Mouse (Mus musculus) spleen, postnatal 14 days (tissue): ENCODE data around the gene 2310033P09Rik.

Source experiments
- DNase-seq, 2 experiments: peaks; one replicate each; pipeline ENCODE4 v3.0.0; 2021 to 2022; ENCODE audit warnings: low spot score in 2 of 2

Gene 2310033P09Rik

DNA sequence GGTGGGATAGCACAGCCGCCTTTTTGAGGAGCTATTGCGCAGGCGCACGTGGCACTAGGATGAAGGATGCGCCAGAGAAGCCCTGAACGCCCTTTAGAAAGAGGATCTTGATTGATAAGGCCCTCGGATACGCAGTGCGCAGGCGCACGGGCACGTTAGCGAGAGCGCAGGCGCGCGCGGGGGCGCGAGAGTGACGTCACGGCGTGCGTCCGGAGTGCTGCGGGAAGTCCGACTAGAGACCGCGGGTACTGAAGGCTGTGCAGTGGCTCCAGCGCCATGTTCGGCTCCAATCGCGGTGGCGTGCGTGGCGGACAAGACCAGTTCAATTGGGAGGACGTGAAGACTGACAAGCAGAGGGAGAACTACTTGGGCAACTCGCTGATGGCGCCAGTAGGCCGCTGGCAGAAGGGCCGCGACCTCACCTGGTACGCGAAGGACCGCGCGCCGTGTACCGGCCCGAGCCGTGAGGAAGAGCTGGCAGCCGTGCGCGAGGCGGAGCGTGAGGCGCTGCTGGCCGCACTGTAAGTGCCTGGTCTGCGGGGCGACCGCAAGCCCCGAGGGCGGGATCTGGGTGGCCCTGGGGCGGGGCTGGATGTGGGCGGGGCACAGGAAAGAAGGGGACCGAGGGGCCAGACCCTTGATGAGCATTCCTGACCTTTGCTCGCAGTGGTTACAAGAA, at the start of gene 2310033P09Rik:
Gene 2310033P09Rik (plus strand): TSS at position 169 of the 679 bp plus-strand sequence.
- DNase-seq: peak; percentile 85 to 89

DNA sequence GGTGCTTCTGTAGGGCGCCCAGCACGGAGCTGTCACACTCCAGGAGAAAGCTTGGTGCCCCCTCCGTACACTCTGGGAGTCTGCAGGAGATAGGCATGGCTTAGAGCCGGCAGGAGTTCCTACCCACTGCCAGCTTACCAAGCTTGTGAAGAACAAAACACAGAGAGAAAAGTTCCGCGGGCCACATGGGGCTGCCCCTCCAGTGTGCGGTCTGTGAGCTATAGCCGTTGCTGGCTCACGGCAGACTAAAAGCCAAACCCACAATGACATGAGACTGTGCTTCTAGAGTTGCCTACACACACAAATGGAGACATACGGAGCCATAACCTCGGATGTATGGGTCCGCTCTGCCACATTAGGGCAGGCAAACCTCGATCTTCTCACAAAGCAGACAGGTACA, 49.0 kb upstream of the 2310033P09Rik start:
- DNase-seq: no peak

DNA sequence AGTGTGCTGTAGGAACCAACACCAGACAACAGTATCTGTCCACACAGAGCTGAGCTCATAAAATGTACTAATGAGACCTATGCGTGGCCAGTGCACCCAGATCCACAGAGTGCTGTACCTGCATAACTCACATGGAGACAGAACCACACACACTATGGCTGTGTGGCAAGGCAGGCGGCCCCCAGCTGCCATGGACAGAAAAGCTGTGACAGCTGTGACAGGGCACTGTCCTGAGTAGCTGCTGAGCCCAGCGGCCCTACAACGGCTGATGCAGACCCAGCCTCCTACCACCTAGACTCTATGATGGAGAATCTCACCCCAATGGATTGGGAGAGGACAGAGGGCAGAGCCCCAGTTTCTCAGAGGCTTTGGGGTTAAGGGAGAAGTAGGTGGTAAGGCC, 48.6 kb upstream of the 2310033P09Rik start:
- DNase-seq: no peak

DNA sequence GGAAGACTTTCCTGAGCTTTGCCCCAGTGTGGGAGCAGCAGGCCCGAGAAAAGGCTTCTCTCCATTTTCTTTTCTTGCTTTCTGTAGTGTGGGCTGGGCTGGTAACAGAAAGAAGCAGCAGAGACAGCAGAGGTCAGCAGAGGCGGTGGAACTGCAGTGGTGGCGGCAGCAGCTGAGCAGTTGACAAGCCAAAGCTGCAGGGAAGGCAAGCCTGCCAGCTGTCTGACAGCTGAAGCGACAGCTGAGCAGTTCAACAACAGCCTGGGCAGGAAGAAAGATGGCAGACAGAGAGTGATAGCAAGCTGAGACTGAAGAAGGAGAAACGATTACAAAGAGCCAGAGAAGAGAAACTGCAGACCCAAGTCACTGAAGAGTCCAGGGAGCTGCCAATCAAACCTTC, 46.7 kb upstream of the 2310033P09Rik start:
- DNase-seq: no peak

DNA sequence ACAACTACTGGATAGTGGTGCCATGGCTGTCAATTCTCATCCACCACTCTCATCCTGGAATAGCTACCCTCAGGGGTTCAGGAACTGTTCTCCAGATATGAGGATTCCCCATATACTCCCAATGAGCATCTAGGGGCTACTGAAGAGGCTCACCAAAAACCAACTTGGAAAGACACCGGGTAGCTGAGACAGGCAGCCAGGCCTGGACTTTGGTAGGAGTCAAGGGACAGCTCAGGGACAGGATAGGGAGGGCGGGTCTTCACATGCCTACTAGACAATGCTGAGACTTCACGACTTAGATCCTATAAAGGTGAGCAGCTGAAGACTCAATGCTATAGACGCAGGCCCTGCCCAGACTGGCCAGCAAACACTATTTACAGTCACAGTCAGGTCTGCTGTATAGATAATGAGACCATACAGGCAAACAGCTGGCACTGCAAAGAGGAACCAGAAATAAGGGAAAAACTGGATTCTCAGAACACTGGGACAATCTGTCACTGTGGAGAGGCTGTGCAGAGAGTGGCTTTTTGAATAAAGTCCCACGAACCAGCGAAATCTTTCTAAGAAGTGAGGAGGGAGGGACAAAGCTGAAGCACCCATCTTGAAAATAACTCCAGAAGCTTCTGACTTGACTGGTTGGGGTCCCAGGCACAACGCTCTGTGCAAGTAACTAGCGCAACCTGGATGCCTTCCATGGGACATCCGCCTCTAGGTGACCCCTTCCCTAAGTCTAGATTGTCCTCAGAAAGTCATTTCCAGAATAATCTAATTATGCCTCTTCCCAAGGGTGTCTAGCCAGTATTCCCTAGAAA, 45.5 kb upstream of the 2310033P09Rik start:
- no peak for DNase-seq

DNA sequence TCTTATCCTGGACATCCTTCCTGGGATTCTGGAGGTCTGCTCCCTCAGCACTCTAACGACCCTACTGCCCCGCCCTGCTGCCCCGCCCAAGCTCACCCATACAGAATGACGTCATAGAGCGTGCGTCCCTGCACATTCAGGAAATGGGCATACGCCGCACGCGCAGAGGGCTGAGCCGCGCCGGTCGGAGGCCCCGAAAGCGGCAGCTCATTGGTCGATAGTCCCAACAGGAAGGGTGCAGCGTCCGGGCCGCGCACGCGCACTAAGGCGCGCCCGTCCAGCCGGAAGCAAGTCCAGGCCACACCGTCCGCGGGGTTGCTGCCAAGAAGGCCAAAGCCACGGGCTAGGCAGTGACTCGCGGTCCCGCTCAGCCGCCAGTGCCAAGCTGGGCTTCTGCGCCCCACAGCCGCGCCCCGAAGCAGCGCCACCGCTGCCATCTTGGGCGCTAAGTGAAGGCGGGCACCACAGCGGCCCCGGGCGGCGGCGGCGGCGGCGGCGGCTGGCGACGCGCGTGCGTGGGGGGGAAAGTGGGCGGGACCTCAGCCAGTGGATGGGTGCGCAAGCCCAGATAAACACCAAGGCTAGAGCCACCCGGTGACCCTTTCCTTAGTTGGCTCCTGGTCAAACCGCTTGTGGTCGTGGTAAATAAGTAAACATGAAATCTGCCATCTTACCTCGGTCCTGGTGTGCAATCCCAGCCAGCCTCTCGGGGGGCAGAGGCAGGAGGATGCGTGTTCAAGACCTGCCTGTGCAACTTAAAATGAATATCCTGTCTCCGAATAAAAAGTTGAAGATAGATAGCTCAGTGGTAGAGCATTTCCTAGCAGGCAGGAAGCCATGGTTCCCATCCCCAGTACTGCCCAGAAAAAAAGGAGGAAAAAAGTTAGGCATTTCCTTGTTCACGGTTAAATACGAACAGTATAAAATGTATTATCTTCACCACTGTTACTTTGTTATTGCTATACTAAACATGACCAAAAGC, 44.6 kb upstream of the 2310033P09Rik start, which contains the start of gene Iba57:
Gene Iba57 (minus strand): TSS at position 485 of the 982 bp plus-strand sequence.
- DNase-seq: peak; percentile 92 to 94

DNA sequence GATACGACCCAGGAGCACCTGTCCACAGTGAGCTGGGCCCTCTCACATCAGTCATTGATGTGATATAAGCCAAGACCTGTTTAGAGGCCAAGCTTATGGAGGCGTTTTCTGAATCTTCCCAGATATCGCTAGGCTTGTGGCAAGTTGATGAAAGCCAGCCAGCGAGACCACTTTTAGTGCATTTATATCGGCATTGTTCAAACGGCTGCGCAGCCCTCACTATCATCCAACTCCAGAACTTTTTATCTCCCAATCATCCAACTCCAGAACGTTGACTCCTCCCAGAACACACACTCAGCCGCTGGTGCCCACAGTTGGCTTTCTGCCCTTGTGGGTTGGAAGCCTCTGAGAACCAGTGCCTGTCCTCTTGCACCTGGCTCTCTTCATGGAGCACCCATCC, 43.7 kb upstream of the 2310033P09Rik start:
- DNase-seq: peak; percentile 65 to 68

DNA sequence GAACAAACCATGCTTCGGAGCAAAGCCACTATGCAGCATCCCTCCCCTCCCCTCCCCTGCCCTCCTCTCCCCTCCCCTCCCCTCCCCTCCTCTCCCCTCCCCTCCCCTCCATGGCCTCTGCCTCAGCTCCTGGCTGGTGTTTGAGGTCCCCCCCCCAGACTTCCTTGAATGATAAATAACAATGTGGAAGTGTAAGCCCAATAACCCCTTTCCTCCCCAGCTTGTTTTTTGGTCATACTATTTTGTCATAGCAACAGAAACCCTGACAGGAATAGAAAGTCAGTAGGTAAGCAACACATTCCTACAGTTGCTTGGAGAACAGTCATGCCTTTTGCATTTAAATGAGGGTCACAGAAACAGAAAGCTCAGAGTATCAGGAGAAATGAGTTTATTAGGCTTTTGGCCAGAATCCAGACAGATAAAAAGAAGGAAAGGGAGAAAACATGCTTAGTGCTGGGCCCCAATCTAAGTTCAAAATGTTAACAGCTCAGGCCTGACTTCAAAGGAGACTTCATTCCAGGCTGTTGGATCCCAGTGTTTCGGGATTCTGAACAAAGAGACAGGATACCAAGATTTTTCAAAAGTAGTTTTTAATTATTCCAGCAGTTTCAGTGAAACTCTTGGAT, 42.4 kb upstream of the 2310033P09Rik start:
- DNase-seq: no peak

DNA sequence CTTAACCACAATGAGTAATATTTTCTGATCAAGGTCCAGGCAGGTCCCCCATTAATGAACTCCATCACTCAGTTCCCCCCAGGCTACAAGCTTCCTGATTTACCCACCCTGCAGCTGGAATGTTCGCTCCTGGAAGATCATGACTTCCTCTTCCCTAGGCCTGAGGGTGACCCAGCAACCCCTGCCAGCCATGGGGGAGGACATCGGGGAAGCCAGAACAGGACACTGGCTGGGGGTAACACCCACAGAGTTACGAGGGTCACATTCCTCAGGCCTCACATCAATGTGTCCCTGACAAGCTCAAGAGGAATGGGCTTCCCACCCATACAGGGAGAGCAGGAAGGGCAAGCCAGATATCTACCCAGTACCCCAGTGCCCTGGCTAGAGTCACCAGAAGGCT, 38.3 kb upstream of the 2310033P09Rik start:
- DNase-seq: no peak

DNA sequence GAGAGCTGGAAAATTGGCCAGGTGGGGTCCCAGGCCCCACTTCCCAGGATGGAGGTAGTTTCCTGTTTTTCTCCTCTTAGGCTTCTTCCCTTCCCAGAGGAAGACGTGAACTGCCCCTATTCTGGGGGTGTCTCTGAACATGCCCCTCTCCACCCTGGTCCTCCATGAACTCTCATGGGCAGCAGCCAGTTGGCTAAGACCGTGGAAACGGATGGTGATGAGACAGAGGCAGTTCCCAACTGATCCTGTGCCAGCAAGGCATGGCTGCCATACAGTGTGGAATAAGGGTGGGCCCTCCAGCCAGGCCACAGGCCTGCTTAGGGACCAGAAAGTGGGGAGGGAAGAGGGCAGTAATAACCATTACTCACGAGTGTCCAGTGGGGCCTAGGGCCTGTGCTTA, 37.6 kb upstream of the 2310033P09Rik start:
- DNase-seq: no peak

DNA sequence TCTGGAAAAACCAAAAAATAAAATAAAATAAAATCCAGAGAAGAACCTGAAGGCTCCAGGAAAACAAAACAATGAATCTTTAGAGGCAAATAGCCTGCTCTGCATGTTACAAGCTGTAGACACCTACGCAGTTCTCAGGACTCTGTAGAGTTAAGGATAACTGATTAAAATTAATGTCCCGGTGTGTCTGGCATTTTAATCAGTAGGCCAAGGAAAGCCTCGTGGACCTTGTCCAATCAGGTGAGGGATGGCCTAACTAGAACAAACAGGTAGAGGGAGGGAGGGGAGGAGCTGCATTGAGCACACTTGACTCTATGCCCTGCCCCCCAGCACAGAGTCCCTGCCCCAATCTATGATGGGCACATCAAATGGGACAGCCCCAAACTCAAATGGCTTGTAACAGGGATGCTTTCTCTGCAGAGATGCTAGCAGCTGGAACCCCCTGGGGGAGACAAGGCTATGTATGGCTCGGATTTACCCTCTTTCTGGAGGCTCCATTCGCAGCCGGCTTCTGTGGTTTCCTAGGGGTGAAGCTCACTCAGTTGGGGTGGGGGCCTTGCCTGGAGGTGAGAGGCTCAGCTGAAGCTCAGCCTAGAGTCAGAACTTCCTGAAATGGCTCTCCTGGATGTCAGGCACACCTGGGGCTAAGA, 33.8 kb upstream of the 2310033P09Rik start:
- no peak for DNase-seq

DNA sequence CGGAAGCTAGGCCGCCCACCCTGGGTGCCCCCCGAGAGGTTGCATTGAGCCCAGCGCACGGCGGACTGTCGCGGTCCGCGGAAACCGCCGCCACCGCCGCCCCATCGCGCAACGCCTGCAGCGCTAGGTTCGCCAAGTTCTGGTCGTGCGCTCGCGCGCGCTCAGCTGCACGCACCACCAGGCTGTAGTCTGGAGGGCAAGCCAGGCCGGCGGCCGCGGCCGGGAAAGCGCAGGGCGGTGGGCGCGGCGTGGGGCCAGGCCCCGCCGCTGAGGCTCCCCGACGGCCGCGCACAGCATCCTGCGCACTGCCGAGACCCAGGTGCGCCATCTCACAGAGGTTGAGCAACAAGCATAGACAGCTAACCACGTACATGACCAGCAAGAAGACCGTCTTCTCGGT, 31.6 kb upstream of the 2310033P09Rik start:
- DNase-seq: no peak

DNA sequence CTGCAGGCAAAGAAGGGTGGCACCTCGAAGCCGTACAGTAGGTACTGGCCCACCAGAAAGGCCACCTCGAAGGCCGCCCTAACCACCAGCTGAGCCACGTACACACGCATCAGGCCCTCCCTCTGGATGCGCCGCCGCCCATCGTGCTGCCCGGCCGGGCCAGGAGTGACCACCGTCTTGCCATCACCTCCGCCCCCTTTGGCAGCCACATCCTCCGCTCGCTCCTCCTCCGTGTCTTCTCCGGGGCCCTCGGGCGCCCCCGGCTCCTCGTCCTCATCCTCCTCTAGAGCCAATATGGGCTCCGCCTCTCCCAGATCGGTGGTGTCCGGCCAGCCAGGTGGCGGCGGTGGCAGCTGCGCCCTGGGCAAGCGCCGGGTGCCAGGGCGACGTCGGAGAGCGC, 31.2 kb upstream of the 2310033P09Rik start:
- no peak for DNase-seq

DNA sequence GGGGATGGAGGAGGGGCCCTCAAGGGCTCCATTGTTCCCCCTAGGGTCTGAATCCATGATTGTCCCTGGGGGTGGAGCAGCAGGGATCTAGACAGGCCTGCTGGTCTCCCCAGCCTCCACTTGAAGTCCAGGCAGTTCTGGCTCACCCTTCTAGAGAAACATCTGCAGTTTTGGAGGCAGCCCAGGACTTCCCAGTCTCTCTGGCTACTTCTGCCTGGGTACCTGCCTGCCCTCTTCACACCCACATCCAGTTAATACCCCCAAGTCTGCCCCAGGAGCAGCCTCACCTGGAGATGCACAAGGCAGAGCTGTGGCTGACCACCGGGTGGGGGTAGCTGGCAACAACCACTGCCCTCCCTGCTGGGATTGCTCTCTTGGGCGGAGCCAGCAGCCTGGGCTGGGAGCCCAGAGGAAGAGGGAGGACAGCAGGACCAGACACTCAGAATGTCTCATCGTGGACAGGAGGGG, 25.2 kb upstream of the 2310033P09Rik start, which contains the start of gene Gjc2:
Gene Gjc2 (minus strand): TSS at position 350 of the 468 bp plus-strand sequence.
- no peak for DNase-seq

DNA sequence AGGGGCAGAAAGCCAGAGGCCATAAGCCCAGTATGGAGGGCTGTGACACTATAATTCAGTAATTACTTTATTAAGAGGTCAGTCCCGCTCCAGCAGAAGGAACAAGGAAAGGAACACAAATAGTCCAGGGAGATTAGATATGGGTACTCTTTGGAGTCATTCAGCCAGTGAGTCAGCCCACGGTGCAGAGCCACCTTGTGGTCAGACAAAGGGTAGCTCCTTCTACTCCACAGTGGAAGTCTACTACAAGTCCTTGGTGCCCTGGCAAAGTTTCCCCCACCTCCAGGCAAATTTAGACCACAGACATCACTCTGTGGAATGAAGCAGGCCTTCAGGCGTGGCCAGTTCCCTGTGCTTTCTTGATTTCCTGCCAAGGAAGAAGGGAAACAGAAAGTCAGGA, 24.3 kb upstream of the 2310033P09Rik start:
- peak in 1 of 2 experiments; percentile 60 for DNase-seq

DNA sequence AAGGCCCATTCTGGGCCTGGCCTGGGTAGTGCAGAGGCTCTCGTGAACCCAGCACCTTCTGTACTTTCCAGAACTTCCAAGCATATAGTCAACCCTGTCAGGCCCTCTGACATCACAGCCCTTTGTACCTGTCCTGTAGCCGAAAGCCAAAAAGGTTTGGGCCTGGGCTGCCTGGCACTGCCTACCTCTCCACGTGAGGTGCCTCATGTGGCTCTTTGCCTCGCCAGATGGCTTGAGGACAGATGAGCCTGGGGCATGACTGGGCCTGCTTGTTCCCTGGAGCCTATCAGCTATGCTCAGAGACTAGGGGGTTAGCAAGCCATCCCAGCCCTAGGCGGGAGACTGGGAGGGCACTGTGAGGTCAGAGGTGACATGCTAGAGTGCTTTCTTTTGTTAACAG, 22.6 kb upstream of the 2310033P09Rik start:
- no peak for DNase-seq

DNA sequence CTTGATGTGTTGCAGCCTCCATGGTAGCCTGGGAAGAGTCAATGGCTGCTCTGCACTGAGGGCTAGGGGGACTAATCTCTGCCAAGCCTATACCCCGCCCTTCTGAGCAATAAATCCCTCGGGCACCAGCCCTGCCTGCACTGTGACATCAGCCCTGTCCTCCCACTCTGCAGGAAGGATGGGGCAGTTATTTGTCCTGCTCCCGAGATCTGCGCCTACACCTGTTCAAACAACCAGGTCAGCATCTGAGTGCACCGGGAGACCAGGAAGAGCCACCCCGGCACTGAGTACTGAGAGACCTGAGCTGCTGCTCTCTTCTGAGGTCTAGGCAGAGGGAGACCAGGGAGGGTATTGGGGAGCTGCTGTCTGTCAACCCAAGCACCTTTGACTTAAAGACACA, 20.4 kb upstream of the 2310033P09Rik start:
- DNase-seq: no peak

DNA sequence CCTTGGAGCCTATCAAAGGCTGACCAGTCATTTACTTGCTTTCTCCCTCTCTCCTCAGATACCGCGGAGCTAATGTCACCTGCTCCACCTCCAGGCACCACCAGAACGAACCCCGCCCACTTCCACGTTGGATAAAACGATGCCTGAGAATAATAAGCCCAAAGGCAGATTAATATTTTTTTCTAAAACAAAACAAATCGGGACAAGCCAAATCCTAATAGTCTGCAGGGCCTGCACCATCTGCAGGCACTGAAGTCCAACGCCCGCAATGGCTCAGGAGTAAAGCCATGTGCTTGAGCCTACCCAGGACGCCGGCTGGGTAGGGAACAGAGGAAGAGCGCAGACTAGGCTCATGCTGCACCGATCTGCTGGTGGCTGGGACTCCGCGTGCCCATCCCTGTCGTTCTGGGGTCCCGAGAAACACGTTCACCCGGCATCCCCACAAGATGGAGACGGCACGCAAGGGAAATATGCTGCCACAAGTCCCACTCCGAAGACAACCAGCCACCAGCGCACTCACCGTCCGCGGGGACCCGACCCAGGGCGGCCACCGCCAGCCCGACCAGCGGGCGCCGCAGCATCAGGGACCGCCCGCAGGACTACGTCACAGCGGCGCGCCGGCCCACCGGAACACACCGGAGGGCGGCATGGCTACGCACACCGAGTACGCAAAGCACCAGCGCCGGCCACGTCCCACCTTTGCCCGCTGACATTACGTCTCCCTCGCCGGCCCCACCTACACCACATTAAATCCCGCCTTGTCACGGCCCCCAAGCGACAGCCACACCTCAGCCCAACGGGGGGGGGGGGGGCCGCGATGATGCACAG, 16.7 kb upstream of the 2310033P09Rik start:
- DNase-seq: peak; percentile 75 to 84

DNA sequence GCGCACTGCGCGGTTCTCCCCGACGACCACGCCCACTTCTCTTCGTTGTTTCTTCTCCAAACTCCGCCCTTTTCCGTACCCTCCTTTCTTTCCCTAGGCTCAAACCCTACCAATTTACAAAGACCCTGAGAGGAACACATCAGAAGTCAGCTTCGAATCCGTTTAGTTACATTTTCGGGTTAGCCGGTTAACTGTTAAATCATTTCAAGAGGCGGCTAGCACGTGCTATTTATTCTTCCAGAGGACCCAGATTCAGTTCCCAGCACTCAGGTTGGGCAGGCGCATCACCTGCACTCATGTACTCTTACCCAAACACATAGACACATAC, 16.1 kb upstream of the 2310033P09Rik start, which contains the start of gene Guk1:
Gene Guk1 (minus strand): TSS at position 154 of the 328 bp plus-strand sequence.
- no peak for DNase-seq

DNA sequence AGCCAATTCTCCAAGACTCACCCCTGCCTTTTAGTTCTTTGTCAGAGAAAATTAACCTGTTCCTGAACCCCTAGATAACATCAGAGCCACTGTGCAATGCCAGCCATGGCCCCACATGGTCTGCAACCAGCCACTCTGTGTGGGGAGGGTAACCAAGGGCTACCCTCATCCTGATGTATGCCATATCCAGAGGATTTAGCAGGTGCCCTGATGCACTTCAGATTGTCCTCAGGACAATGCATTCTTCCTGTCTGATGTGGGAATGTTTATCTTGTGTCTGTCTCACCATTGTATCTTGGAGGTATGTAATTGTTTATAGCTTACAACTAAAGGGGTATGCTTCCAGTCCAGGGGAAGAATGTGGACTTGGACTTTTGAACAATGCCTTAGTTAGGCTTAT, 11.9 kb upstream of the 2310033P09Rik start:
- no peak for DNase-seq
